9 mouse cellular contexts compared by ENCODE assay signal in the genomic region with DNA sequence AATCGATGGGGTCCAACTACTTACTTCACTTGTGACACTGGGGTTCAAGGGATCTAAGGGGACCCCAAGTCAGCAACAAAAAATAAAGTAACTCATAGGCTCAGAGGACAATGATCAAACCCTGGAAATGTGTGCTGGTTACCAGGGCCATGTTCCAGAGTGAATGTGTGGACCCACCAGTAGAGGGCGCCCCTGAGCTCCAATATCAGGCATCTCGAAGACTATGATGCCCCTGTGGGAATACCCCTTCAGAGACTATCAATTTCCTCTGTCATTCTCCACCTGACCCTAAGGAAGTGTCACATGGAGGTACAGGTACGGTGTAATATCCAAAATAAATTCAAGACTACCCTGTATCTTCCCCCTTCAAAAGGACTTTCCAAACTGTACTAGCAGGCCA.
DNase-seq lines count a peak whose midpoint lies in the region; ATAC-seq and TF ChIP-seq lines count a peak whose summit lies in the region.
"Had no signal": no experiment of that assay in that cellular context is flagged by ENCODE, and none has a peak within 500 bp of the region (broad histone marks: within the 10 kb centered on the region; RNA-seq: fewer than 3 reads in every experiment).

No protein-coding gene starts in this region.

- peaks cover 2 to 14% of the 10 kb centered on the region in 2 experiments for H3K36me3 ChIP-seq in CH12.LX (replicated peaks in 1 of 2; ENCODE audit: control insufficient read depth in 1 of 2, insufficient read depth in 1 of 2, low read length in 1 of 2)
- H3K36me3 ChIP-seq: liver, embryonic 15.5 days had no signal

- no peak overlapping the region for H3K4me2 ChIP-seq in CH12.LX (ENCODE audit: insufficient read depth, low read depth, poor library complexity, severe bottlenecking)
- H3K4me2 ChIP-seq: liver, embryonic 15.5 days had no signal

- H3K4me1 ChIP-seq in cerebellum, adult 2 months (ENCODE audit: control insufficient read depth, insufficient read depth, low read length): 0 out of 2 replicates have a peak, but pooled peaks cover 5% of the 10 kb centered on the region
- peaks cover 6 to 18% of the 10 kb centered on the region in 2 experiments; a peak in 3 of 4 replicates for H3K4me1 ChIP-seq in CH12.LX (ENCODE audit: control insufficient read depth in 1 of 2, insufficient read depth in 2 of 2)
- H3K4me1 ChIP-seq: liver, embryonic 15.5 days had no signal

- TF ChIP-seq POLR2A in cerebellum, adult 2 months (IDR thresholded peaks at IDR 0.05; ENCODE audit: borderline replicate concordance, insufficient read depth, low read length): no peak
- TF ChIP-seq POLR2A in CH12.LX (IDR thresholded peaks at IDR 0.05; ENCODE audit: low read depth, low read length): no peak

- in situ Hi-C loops in CH12.LX (cut with MboI; ENCODE audit: low pct_ligation_motif_present, low pct_unique_long_range_greater_than_20kb, low sequenced_read_pairs): loop anchor here (5.0 to 10.0 kb wide), 2 partner anchors 72 to 144 kb away; no protein-coding TSS in a partner anchor

- H3K27ac ChIP-seq in cerebellum, adult 2 months (ENCODE audit: insufficient read depth, low read length): no peak overlapping the region
- no peak overlapping the region for H3K27ac ChIP-seq in CH12.LX (ENCODE audit: insufficient read depth, low read depth)
- H3K27ac ChIP-seq: liver, embryonic 15.5 days had no signal

- H3K4me3 ChIP-seq in cerebellum, adult 2 months (replicated peaks; ENCODE audit: insufficient read depth, low read depth, low read length): no peak overlapping the region
- no peak overlapping the region for H3K4me3 ChIP-seq in CH12.LX (replicated peaks in 1 of 3; ENCODE audit: low read depth in 2 of 3, low read length in 2 of 3, poor library complexity in 1 of 3)
- H3K4me3 ChIP-seq: liver, embryonic 15.5 days had no signal

- dilution Hi-C loops in CH12.LX (cut with MboI; ENCODE audit: extremely low pct_ligation_motif_present, extremely low pct_unique_long_range_greater_than_20kb, low sequenced_read_pairs): no loop called here

- peak; percentile 62 for TF ChIP-seq RAD21 in CH12.LX (IDR thresholded peaks at IDR 0.05; ENCODE audit: low read depth, low read length)

- H3K79me2 ChIP-seq in CH12.LX (replicated peaks; ENCODE audit: control insufficient read depth, extremely low read depth, insufficient read depth, poor library complexity, severe bottlenecking): no peaks in the 10 kb centered on the region

- H3K9me3 ChIP-seq in CH12.LX (replicated peaks; ENCODE audit: low read length): no peaks in the 10 kb centered on the region
- H3K9me3 ChIP-seq: liver, embryonic 15.5 days had no signal

- TF ChIP-seq EP300 in CH12.LX (IDR thresholded peaks at IDR 0.05; ENCODE audit: low read length): no peak

- H3K27me3 ChIP-seq in cerebellum, adult 2 months (ENCODE audit: control insufficient read depth, insufficient read depth, low read length): no peaks in the 10 kb centered on the region
- no peaks in the 10 kb centered on the region for H3K27me3 ChIP-seq in CH12.LX (replicated peaks)
- H3K27me3 ChIP-seq: liver, embryonic 15.5 days had no signal

- no peak overlapping the region for H3K9ac ChIP-seq in CH12.LX (ENCODE audit: insufficient read depth, low read depth)
- H3K9ac ChIP-seq: liver, embryonic 15.5 days had no signal

- TF ChIP-seq CTCF in cerebellum, adult 2 months (IDR thresholded peaks at IDR 0.05; ENCODE audit: borderline replicate concordance, insufficient read depth, low read depth, low read length): peak; percentile 68
- TF ChIP-seq CTCF in CH12.LX (conservative IDR thresholded peaks at IDR 0.05 in 1 of 2, IDR thresholded peaks at IDR 0.05 in 1 of 2; ENCODE audit: low read depth in 2 of 2, low read length in 2 of 2): peak; percentile 81 to 82

- 43% methylated on average over 4 of the region's 4 CpGs for WGBS in cerebellum, adult 2 months

- no peak for ATAC-seq in cerebellum, adult (ENCODE audit: insufficient number of reproducible peaks, low FRiP score, low TSS enrichment)

- DNase-seq in cerebellum, adult 2 months: peak; percentile 36 to 57
- DNase-seq in layer of hippocampus, postnatal 25 days (ENCODE audit: extremely low spot score in 1 of 2, low spot score in 1 of 2): peak; percentile 56 to 85
- DNase-seq in layer of hippocampus, adult 9-10 months (ENCODE audit: low spot score): no peak
- peak; percentile 77 for DNase-seq in CH12.LX (ENCODE audit: extremely low read depth)
- peak; percentile 59 for DNase-seq in cerebellum, adult 8-10 months
- peak; percentile 31 to 84 for DNase-seq in kidney, postnatal 36 days
- DNase-seq in spleen, postnatal 10 days (ENCODE audit: low spot score in 2 of 2): peak; percentile 25 to 75

TF ChIP-seq in CH12.LX, 34 proteins besides CTCF, POLR2A, EP300 and RAD21:
- peak; percentile 75 for TF ChIP-seq SMC3 (IDR thresholded peaks at IDR 0.05; ENCODE audit: low read depth, low read length)
- no peak for TF ChIP-seq NRF1 (IDR thresholded peaks at IDR 0.05; ENCODE audit: low read depth, low read length)
